Mouse (Mus musculus): Measurements from ENCODE around the gene Ulk4. TPM values are rescaled to one million over a fixed set of nuclear protein-coding genes. Genes with fewer than 3 reads are reported as not detected.

The Ulk4 gene
- polyA plus RNA-seq, 1 experiment = 2.9 TPM

DNA sequence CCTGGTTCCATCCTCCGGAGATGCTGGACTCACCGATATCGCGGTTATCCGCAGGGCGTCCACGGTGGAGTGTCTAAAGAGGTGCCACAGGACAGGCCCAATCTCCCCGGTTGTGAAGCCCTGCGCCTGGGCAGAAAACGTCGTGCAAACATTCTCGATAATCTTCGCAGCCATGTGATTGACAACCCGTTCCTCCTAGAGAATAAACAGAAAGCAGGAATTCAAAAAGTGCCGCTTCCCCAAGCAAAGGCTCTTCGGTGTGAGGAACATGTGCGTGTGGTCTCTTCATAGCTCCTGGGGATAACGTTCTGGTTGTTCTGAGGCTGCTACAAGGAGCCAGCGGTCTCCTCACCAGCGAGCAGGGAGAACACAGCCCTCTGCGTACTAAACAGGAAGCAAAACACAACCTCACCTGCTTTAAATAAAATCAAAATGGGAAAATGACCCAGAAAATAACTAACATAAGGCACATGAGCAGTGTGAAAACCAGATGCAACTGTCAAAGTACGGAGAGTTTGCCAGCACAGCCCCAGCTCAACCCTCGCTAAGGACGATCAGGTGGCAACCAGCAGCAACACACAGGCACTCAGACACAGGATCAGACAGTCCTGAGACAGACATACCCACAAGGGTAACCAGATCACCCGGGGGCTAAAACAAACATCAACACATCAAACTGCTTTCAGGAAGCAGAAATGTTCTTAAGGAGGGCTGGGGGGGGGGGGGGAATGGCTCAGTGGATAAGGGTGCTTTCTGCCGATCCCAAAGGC is 84.2 kb downstream of the Ulk4 start:
- no peak overlapping the region for H3K27ac ChIP-seq (ENCODE audit: control insufficient read depth, insufficient read depth, low read length)
- no peak for DNase-seq
- H3K36me3 ChIP-seq (ENCODE audit: control insufficient read depth, insufficient read depth, low read length) = no peaks in the 10 kb centered on the region
- WGBS = 97% methylated on average over 26 of the region's 26 CpGs
- H3K27me3 ChIP-seq (ENCODE audit: control insufficient read depth, insufficient read depth, low read length) = no peaks in the 10 kb centered on the region
- TF ChIP-seq POLR2A (IDR thresholded peaks at IDR 0.05; ENCODE audit: control insufficient read depth, extremely low read depth, insufficient read depth, low read length, poor library complexity) = no peak
- no peak for TF ChIP-seq CTCF (IDR thresholded peaks at IDR 0.05; ENCODE audit: borderline replicate concordance, control insufficient read depth, extremely low read depth, insufficient read depth, low read length, poor library complexity)
- no peaks in the 10 kb centered on the region for H3K4me1 ChIP-seq (replicated peaks; ENCODE audit: control insufficient read depth, insufficient read depth, low read length)
- no peak overlapping the region for H3K4me3 ChIP-seq (ENCODE audit: control insufficient read depth, insufficient read depth, low read length)

DNA sequence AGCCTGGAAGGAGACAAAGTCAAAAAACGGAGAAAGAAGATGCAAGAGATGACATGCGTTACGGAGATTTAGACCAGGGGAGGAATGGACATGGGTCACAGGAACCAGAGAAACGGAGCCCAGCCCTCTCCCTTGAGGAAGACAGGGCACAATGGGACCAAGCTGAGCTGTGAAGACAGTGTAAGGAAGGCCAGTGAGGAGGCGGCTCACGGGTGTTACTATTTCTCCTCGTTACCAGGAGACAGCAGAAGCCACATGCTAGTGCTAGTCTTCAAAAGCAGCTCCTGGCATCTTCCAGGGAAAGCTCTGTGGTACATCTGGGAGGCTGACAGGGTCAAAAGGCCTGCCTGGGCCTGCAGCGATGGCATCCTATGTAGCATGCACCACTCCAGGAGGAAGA is 89.2 kb downstream of the Ulk4 start:
- Histone ChIP-seq H3K27me3 (ENCODE audit: control insufficient read depth, insufficient read depth, low read length) (no peaks in the 10 kb centered on the region), H3K36me3 (ENCODE audit: control insufficient read depth, insufficient read depth, low read length) (no peaks in the 10 kb centered on the region), H3K27ac (ENCODE audit: control insufficient read depth, insufficient read depth, low read length) (no peak overlapping the region), H3K4me3 (ENCODE audit: control insufficient read depth, insufficient read depth, low read length) (no peak overlapping the region), H3K4me1 (replicated peaks; ENCODE audit: control insufficient read depth, insufficient read depth, low read length) (no peaks in the 10 kb centered on the region)
- 95% methylated on average over 8 of the region's 8 CpGs for WGBS
- TF ChIP-seq CTCF (IDR thresholded peaks at IDR 0.05; ENCODE audit: borderline replicate concordance, control insufficient read depth, extremely low read depth, insufficient read depth, low read length, poor library complexity) = no peak
- TF ChIP-seq POLR2A (IDR thresholded peaks at IDR 0.05; ENCODE audit: control insufficient read depth, extremely low read depth, insufficient read depth, low read length, poor library complexity) = no peak
- no peak for DNase-seq

DNA sequence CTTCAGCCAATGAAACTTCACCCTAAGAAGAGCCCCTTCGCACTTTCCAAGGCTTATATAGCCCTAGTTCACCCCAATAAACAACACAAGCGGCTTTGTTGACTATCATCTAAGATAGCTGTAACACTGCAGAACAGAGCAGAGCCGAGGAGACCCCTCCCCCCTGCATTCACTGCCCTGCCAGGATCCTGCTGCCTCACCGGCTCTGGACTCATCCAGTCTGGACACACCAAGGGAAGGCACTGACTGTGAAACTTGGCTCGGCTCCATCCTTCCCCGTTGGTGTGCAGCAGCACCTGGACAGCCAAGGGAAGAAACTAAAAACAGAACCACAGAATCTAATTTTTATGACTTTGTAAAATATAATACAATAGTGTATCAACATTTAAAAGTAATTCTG is 91.2 kb downstream of the Ulk4 start:
- 80% methylated on average over 6 of the region's 6 CpGs for WGBS
- no peak for DNase-seq

DNA sequence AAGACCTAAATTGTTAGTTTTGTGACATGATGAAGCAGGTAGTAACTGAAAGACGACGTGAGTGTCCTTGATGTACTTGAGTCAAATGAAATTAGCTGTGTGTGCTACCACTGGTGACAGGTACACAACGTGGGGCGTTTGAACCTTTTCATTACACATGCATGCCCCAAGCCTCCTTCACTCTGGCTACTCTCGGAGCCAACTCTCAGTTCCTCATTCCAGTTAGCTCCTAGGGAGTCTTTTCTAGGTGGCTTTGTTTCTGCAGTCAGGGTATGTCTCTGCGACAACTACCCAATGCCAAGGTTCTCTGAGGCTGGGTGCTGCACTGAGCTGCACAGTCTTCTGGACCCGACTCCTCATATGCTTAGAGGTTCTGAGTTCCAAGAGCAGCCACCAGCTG is 100.6 kb downstream of the Ulk4 start:
- no peak overlapping the region for H3K4me3 ChIP-seq (ENCODE audit: control insufficient read depth, insufficient read depth, low read length)
- no peak for DNase-seq
- WGBS = 86% methylated on average over 7 of the region's 7 CpGs
- no peaks in the 10 kb centered on the region for H3K4me1 ChIP-seq (replicated peaks; ENCODE audit: control insufficient read depth, insufficient read depth, low read length)
- no peak for TF ChIP-seq CTCF (IDR thresholded peaks at IDR 0.05; ENCODE audit: borderline replicate concordance, control insufficient read depth, extremely low read depth, insufficient read depth, low read length, poor library complexity)
- no peak for TF ChIP-seq POLR2A (IDR thresholded peaks at IDR 0.05; ENCODE audit: control insufficient read depth, extremely low read depth, insufficient read depth, low read length, poor library complexity)
- H3K36me3 ChIP-seq (ENCODE audit: control insufficient read depth, insufficient read depth, low read length) = no peaks in the 10 kb centered on the region
- H3K27ac ChIP-seq (ENCODE audit: control insufficient read depth, insufficient read depth, low read length) = no peak overlapping the region
- no peaks in the 10 kb centered on the region for H3K27me3 ChIP-seq (ENCODE audit: control insufficient read depth, insufficient read depth, low read length)

More for the DNA sequence above, 91.2 kb downstream of the Ulk4 start:
- H3K4me3 ChIP-seq (ENCODE audit: control insufficient read depth, insufficient read depth, low read length) = no peak overlapping the region
- TF ChIP-seq POLR2A (IDR thresholded peaks at IDR 0.05; ENCODE audit: control insufficient read depth, extremely low read depth, insufficient read depth, low read length, poor library complexity) (no peak), CTCF (IDR thresholded peaks at IDR 0.05; ENCODE audit: borderline replicate concordance, control insufficient read depth, extremely low read depth, insufficient read depth, low read length, poor library complexity) (no peak)
- no peaks in the 10 kb centered on the region for H3K36me3 ChIP-seq (ENCODE audit: control insufficient read depth, insufficient read depth, low read length)
- no peaks in the 10 kb centered on the region for H3K27me3 ChIP-seq (ENCODE audit: control insufficient read depth, insufficient read depth, low read length)
- H3K4me1 ChIP-seq (replicated peaks; ENCODE audit: control insufficient read depth, insufficient read depth, low read length) = no peaks in the 10 kb centered on the region
- no peak overlapping the region for H3K27ac ChIP-seq (ENCODE audit: control insufficient read depth, insufficient read depth, low read length)

DNA sequence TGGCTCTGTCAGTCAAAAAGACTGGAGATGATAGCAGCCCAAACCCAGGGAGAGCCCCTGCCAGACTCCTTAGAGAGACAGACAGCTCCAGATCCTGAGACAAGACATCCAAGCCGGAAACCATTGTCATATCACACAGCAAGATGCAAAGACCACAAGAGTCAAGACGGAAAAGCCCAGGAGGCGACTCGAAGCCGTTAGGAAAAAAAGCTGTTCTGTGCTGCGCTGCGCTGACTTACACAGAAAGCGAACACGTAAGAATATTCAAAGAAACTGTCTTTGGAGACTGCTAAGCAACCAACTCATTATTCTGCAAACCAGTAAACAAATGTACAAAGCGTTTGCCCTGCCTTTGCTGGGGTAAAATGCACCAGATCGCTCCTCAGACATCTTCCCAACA is 101.8 kb downstream of the Ulk4 start:
- no peak for DNase-seq
- Histone ChIP-seq H3K4me3 (ENCODE audit: control insufficient read depth, insufficient read depth, low read length) (no peak overlapping the region), H3K27ac (ENCODE audit: control insufficient read depth, insufficient read depth, low read length) (no peak overlapping the region), H3K4me1 (replicated peaks; ENCODE audit: control insufficient read depth, insufficient read depth, low read length) (no peaks in the 10 kb centered on the region), H3K36me3 (ENCODE audit: control insufficient read depth, insufficient read depth, low read length) (no peaks in the 10 kb centered on the region), H3K27me3 (ENCODE audit: control insufficient read depth, insufficient read depth, low read length) (no peaks in the 10 kb centered on the region)
- no peak for TF ChIP-seq POLR2A (IDR thresholded peaks at IDR 0.05; ENCODE audit: control insufficient read depth, extremely low read depth, insufficient read depth, low read length, poor library complexity)
- TF ChIP-seq CTCF (IDR thresholded peaks at IDR 0.05; ENCODE audit: borderline replicate concordance, control insufficient read depth, extremely low read depth, insufficient read depth, low read length, poor library complexity) = no peak
- WGBS = 94% methylated on average over 11 of the region's 11 CpGs

DNA sequence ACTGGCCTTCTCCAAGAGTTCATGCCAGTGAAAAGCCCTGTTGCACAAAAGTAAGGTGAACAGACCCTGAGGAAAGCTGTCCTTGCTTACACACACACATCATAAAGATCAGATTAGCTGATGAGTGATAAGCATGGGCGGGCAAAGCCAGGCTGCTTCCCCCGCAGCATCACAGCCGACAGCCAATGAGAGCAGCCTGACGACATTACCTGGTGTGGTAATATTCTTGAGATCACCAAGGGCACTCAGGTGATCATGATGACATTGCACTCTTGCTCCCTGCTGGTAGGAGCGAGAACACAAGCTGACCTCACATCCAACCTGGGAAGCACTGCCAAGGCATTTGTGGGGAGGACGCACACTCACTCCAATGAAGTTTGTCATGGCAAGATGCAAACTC is 104.9 kb downstream of the Ulk4 start:
- 94% methylated on average over 6 of the region's 6 CpGs for WGBS
- DNase-seq = no peak
- Histone ChIP-seq H3K27me3 (ENCODE audit: control insufficient read depth, insufficient read depth, low read length) (no peaks in the 10 kb centered on the region), H3K4me3 (ENCODE audit: control insufficient read depth, insufficient read depth, low read length) (no peak overlapping the region), H3K27ac (ENCODE audit: control insufficient read depth, insufficient read depth, low read length) (no peak overlapping the region), H3K4me1 (replicated peaks; ENCODE audit: control insufficient read depth, insufficient read depth, low read length) (no peaks in the 10 kb centered on the region), H3K36me3 (ENCODE audit: control insufficient read depth, insufficient read depth, low read length) (no peaks in the 10 kb centered on the region)
- TF ChIP-seq POLR2A (IDR thresholded peaks at IDR 0.05; ENCODE audit: control insufficient read depth, extremely low read depth, insufficient read depth, low read length, poor library complexity) (no peak), CTCF (IDR thresholded peaks at IDR 0.05; ENCODE audit: borderline replicate concordance, control insufficient read depth, extremely low read depth, insufficient read depth, low read length, poor library complexity) (no peak)

Data from thymus, adult 2 months (tissue).